Mouse (Mus musculus) CD4-positive helper T cell, adult 2 months (primary cell): ENCODE results near the gene Hipk3.

Experiments used
- DNase-seq: peaks from one replicate; pipeline ENCODE4 v3.0.0-alpha.2; 2012; ENCODE audit warnings: low read depth, missing footprints, low spot score

Hipk3 gene

GRCm38 (mm10) chr2:104493951-104494800 is at the start of gene Hipk3:
TSS of gene Hipk3 (minus strand) at chr2:104494446.
- peak; percentile 84 for DNase-seq

GRCm38 (mm10) chr2:104540286-104540685 is 46.0 kb upstream of the Hipk3 start:
- no peak for DNase-seq

- DNase-seq, result no peak
Measured at GRCm38 (mm10) chr2:104534751-104535150, 40.5 kb upstream of the Hipk3 start.

- no peak for DNase-seq
Measured at GRCm38 (mm10) chr2:104532548-104532947, 38.3 kb upstream of the Hipk3 start.

- DNase-seq, result peak; percentile 16
Measured at GRCm38 (mm10) chr2:104526559-104526958, 32.3 kb upstream of the Hipk3 start.

GRCm38 (mm10) chr2:104525506-104525905 is 31.3 kb upstream of the Hipk3 start:
- peak; percentile 44 for DNase-seq

- no peak for DNase-seq
Measured at GRCm38 (mm10) chr2:104511622-104512021, 17.4 kb upstream of the Hipk3 start.

- no peak for DNase-seq
Measured at GRCm38 (mm10) chr2:104502388-104502787, 8.1 kb upstream of the Hipk3 start.

- DNase-seq, result no peak
Measured at GRCm38 (mm10) chr2:104501091-104501490, 6.8 kb upstream of the Hipk3 start.

- DNase-seq, result no peak
Measured at GRCm38 (mm10) chr2:104497771-104498170, 3.5 kb upstream of the Hipk3 start.

- no peak for DNase-seq
Measured at GRCm38 (mm10) chr2:104497231-104497630, 3.0 kb upstream of the Hipk3 start.

- DNase-seq, result no peak
Measured at GRCm38 (mm10) chr2:104496206-104496605, 2.0 kb upstream of the Hipk3 start.

GRCm38 (mm10) chr2:104494801-104495185 is 547 bp upstream of the Hipk3 start:
- DNase-seq, result no peak

- DNase-seq, result peak; percentile 87
Measured at GRCm38 (mm10) chr2:104493021-104493950, 960 bp downstream of the Hipk3 start.

- DNase-seq, result no peak
Measured at GRCm38 (mm10) chr2:104491221-104491795, 2.9 kb downstream of the Hipk3 start.

- DNase-seq, result no peak
Measured at GRCm38 (mm10) chr2:104490761-104491160, 3.5 kb downstream of the Hipk3 start.

- no peak for DNase-seq
Measured at GRCm38 (mm10) chr2:104489851-104490250, 4.4 kb downstream of the Hipk3 start.

GRCm38 (mm10) chr2:104484438-104484837 is 9.8 kb downstream of the Hipk3 start:
- DNase-seq, result no peak

GRCm38 (mm10) chr2:104482156-104482555 is 12.1 kb downstream of the Hipk3 start:
- no peak for DNase-seq

GRCm38 (mm10) chr2:104479054-104479453 is 15.2 kb downstream of the Hipk3 start:
- DNase-seq, result no peak

GRCm38 (mm10) chr2:104477398-104478015 is 16.7 kb downstream of the Hipk3 start:
- DNase-seq, result no peak

GRCm38 (mm10) chr2:104472056-104472455 is 22.2 kb downstream of the Hipk3 start:
- DNase-seq, result no peak
